Mouse (Mus musculus) hindbrain, embryonic 11.5 days (tissue): ENCODE data around the gene Tnpo3. TPM values are rescaled to one million over a fixed set of nuclear protein-coding genes. Genes with fewer than 3 reads are reported as not detected.
"Not testable (repeated sequence)": the region's sequence is repeated elsewhere in the genome, so short reads cannot be mapped to it uniquely, and the experiment has no call there.

ENCODE experiments used
- ATAC-seq: fragments of 200-750 bp; cut with Nextera tagmentation; 2 replicates; pipeline ENCODE4 v1.8.0; 2017; ENCODE audit warnings: mild to moderate bottlenecking, moderate TSS enrichment, moderate library complexity; ENCODE audit not compliant: low FRiP score
- DNase-seq: peaks from one replicate; pipeline ENCODE4 v3.0.0-alpha.2; 2015; ENCODE audit warnings: low spot score
- H3K27ac ChIP-seq: fragments of 300-500 bp; sonication (generic); 2 replicates; pipeline ENCODE4 v1.5.1; 2014; ENCODE audit warnings: mild to moderate bottlenecking, low read depth, low read length
- H3K27me3 ChIP-seq: fragments of 300-500 bp; sonication (generic); 2 replicates; pipeline ENCODE4 v1.6.1; 2014; ENCODE audit warnings: mild to moderate bottlenecking, low read length, moderate library complexity, mixed read lengths; ENCODE audit not compliant: control insufficient read depth, insufficient read depth
- H3K36me3 ChIP-seq: fragments of 300-500 bp; sonication (generic); 2 replicates; pipeline ENCODE4 v1.6.1; 2014; ENCODE audit warnings: mild to moderate bottlenecking, low read length, moderate library complexity, mixed read lengths; ENCODE audit not compliant: control insufficient read depth, insufficient read depth
- H3K4me1 ChIP-seq: fragments of 300-500 bp; sonication (generic); replicated peaks from 2 replicates; pipeline ENCODE4 v1.6.1; 2014; ENCODE audit warnings: low read length, mixed read lengths; ENCODE audit not compliant: control insufficient read depth, insufficient read depth
- H3K4me2 ChIP-seq: fragments of 300-500 bp; sonication (generic); replicated peaks from 2 replicates; pipeline ENCODE4 v1.6.1; 2014; ENCODE audit warnings: mild to moderate bottlenecking, low read depth, low read length
- H3K4me3 ChIP-seq: fragments of 300-500 bp; sonication (generic); 2 replicates; pipeline ENCODE4 v1.5.1; 2014; ENCODE audit warnings: low read depth, low read length
- H3K9ac ChIP-seq: fragments of 300-500 bp; sonication (generic); 2 replicates; pipeline ENCODE4 v1.6.1; 2014; ENCODE audit warnings: low read depth, low read length
- H3K9me3 ChIP-seq: fragments of 300-500 bp; sonication (generic); 2 replicates; pipeline ENCODE4 v1.6.1; 2016; ENCODE audit warnings: low read length; ENCODE audit not compliant: control insufficient read depth
- WGBS: fragments of 180-500 bp; shearing (Covaris S2); extraction: QIAGEN DNeasy Blood & Tissue Kit; methylation state at CpG from one replicate; pipeline ENCODE4 v1.1.7; 2014; 5-methylcytosine and 5-hydroxymethylcytosine counted together
- polyA plus RNA-seq: library from polyadenylated mRNA; unstranded; fragments of >200 nt; fragmentation: Nextera tagmentation; extraction: Ambion mirVana; gene quantifications from 2 replicates; pipeline ENCODE4 v1.2.1, GENCODE M21; 2014

Tnpo3 gene
- polyA plus RNA-seq, 1 experiment from 2014 or later: 97.3 TPM

- DNase-seq: no peak
- H3K4me2 ChIP-seq: no peak overlapping the region
- no peak overlapping the region for H3K27ac ChIP-seq
- no peak for ATAC-seq
- no peaks in the 10 kb centered on the region for H3K9me3 ChIP-seq
- 86% methylated on average over 2 of the region's 2 CpGs for WGBS
- no peaks in the 10 kb centered on the region for H3K27me3 ChIP-seq
- no peak overlapping the region for H3K4me3 ChIP-seq
- H3K4me1 ChIP-seq: no peaks in the 10 kb centered on the region
- H3K9ac ChIP-seq: no peak overlapping the region
- H3K36me3 ChIP-seq: no peaks in the 10 kb centered on the region
Observed at GRCm38 (mm10) chr6:29627756-29628155, 18.1 kb upstream of the Tnpo3 start.

GRCm38 (mm10) chr6:29623857-29624256 is 14.2 kb upstream of the Tnpo3 start:
- H3K27ac ChIP-seq: no peak overlapping the region
- H3K36me3 ChIP-seq: no peaks in the 10 kb centered on the region
- ATAC-seq (no peak), DNase-seq (no peak)
- WGBS: 89% methylated on average over 2 of the region's 2 CpGs
- no peak overlapping the region for H3K4me3 ChIP-seq
- no peak overlapping the region for H3K4me2 ChIP-seq
- H3K9ac ChIP-seq: no peak overlapping the region
- no peaks in the 10 kb centered on the region for H3K4me1 ChIP-seq
- H3K27me3 ChIP-seq: no peaks in the 10 kb centered on the region
- H3K9me3 ChIP-seq: no peaks in the 10 kb centered on the region

- Histone ChIP-seq H3K4me3 (no peak overlapping the region), H3K4me2 (no peak overlapping the region), H3K27me3 (no peaks in the 10 kb centered on the region), H3K27ac (no peak overlapping the region), H3K4me1 (no peaks in the 10 kb centered on the region), H3K9ac (no peak overlapping the region), H3K9me3 (no peaks in the 10 kb centered on the region), H3K36me3 (no peaks in the 10 kb centered on the region)
- ATAC-seq (no peak), DNase-seq (no peak)
- WGBS: 57% methylated on average over 6 of the region's 6 CpGs
Observed at GRCm38 (mm10) chr6:29622273-29622672, 12.6 kb upstream of the Tnpo3 start.

GRCm38 (mm10) chr6:29620840-29621543 is 11.3 kb upstream of the Tnpo3 start:
- 68% methylated on average over 17 of the region's 17 CpGs for WGBS
- no peak for ATAC-seq

GRCm38 (mm10) chr6:29620176-29620575 is 10.5 kb upstream of the Tnpo3 start:
- Histone ChIP-seq H3K36me3 (no peaks in the 10 kb centered on the region), H3K4me1 (no peaks in the 10 kb centered on the region), H3K4me3 (no peak overlapping the region), H3K9ac (no peak overlapping the region), H3K27ac (no peak overlapping the region), H3K4me2 (no peak overlapping the region), H3K9me3 (no peaks in the 10 kb centered on the region), H3K27me3 (no peaks in the 10 kb centered on the region)
- ATAC-seq (no peak), DNase-seq (no peak)
- WGBS: 52% methylated on average over 3 of the region's 3 CpGs

More at GRCm38 (mm10) chr6:29620840-29621543, 11.3 kb upstream of the Tnpo3 start:
- H3K4me3 ChIP-seq: no peak overlapping the region
- no peaks in the 10 kb centered on the region for H3K36me3 ChIP-seq
- H3K4me2 ChIP-seq: no peak overlapping the region
- H3K27ac ChIP-seq: no peak overlapping the region
- H3K9me3 ChIP-seq: no peaks in the 10 kb centered on the region
- no peaks in the 10 kb centered on the region for H3K4me1 ChIP-seq
- no peak for DNase-seq
- no peaks in the 10 kb centered on the region for H3K27me3 ChIP-seq
- H3K9ac ChIP-seq: no peak overlapping the region

GRCm38 (mm10) chr6:29610020-29610640 is 443 bp upstream of the Tnpo3 start:
- not testable (repeated sequence) for H3K36me3 ChIP-seq, H3K4me1 ChIP-seq, DNase-seq, H3K27ac ChIP-seq, H3K9me3 ChIP-seq, H3K27me3 ChIP-seq
- Histone ChIP-seq H3K4me3 (peak overlapping the region; percentile 95), H3K9ac (peak overlapping the region; percentile 89), H3K4me2 (peak overlapping the region; percentile 78)
- 31% methylated on average over 13 of the region's 13 CpGs for WGBS
- peak; percentile 53 for ATAC-seq

- H3K4me3 ChIP-seq: no peak overlapping the region
- DNase-seq (no peak), ATAC-seq (no peak)
- H3K27ac ChIP-seq: no peak overlapping the region
- H3K4me2 ChIP-seq: no peak overlapping the region
- H3K36me3 ChIP-seq: no peaks in the 10 kb centered on the region
- H3K9me3 ChIP-seq: no peaks in the 10 kb centered on the region
- H3K27me3 ChIP-seq: no peaks in the 10 kb centered on the region
- H3K4me1 ChIP-seq: no peaks in the 10 kb centered on the region
- H3K9ac ChIP-seq: no peak overlapping the region
Observed at GRCm38 (mm10) chr6:29600188-29600587, 9.5 kb downstream of the Tnpo3 start.

GRCm38 (mm10) chr6:29595656-29596055 is 14.0 kb downstream of the Tnpo3 start:
- Histone ChIP-seq H3K36me3 (no peaks in the 10 kb centered on the region), H3K4me1 (no peaks in the 10 kb centered on the region), H3K9ac (no peak overlapping the region), H3K27ac (no peak overlapping the region), H3K4me3 (no peak overlapping the region), H3K9me3 (no peaks in the 10 kb centered on the region), H3K4me2 (no peak overlapping the region), H3K27me3 (no peaks in the 10 kb centered on the region)
- ATAC-seq (no peak), DNase-seq (no peak)
- WGBS: 92% methylated on average over 2 of the region's 2 CpGs

GRCm38 (mm10) chr6:29581202-29581601 is 28.5 kb downstream of the Tnpo3 start:
- no peaks in the 10 kb centered on the region for H3K27me3 ChIP-seq
- no peaks in the 10 kb centered on the region for H3K4me1 ChIP-seq
- no peak overlapping the region for H3K4me3 ChIP-seq
- ATAC-seq (no peak), DNase-seq (no peak)
- H3K36me3 ChIP-seq: 0 out of 2 replicates have a peak, but pooled peaks cover 4% of the 10 kb centered on the region
- WGBS: 93% methylated on average over 3 of the region's 3 CpGs
- H3K9me3 ChIP-seq: no peaks in the 10 kb centered on the region
- H3K27ac ChIP-seq: no peak overlapping the region
- no peak overlapping the region for H3K4me2 ChIP-seq
- no peak overlapping the region for H3K9ac ChIP-seq
